In the genomic region with DNA sequence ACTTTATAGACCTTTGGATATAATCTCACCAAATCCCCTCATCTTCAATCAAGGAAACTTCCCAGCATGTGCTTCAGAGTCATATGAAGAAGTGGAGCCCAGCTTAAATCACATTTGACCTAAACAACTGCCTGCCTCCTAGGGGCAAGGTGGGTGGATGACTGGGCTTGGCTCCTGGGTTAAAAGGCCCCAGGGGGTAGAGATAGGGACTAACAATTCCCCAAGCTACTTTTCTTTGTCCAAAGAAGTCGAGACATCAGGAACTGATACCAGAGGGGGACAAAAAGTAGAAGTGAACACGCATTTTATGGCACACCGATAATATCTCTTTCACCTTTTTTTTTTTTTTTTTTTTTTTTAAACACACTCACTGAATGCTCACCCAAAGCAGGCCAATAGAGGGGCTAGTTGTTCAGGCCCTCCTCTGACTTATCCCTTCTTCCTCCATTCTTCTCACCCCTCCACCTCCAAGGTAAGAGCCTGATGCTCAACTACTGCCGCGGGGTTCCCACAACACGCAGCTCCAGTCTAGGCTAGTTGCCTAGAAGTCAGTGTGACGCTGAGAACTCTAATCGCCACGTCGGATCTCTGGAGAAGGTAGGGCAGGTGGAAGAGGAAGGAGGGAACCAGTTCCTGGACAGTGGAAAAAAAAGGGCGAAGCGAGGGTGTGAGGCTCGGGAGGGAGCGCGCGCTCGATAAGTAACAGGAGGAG, we compare ENCODE assay signal across 8 mouse cellular contexts. TPM values are rescaled to one million over a fixed set of nuclear protein-coding genes. Genes with fewer than 3 reads are reported as not detected.
DNase-seq lines count a peak whose midpoint lies in the region; ATAC-seq lines count a peak whose summit lies in the region.

No protein-coding gene starts in this region.

- H3K27ac ChIP-seq in brown adipose tissue, adult 24 weeks (replicated peaks; ENCODE audit: low read depth, low read length), result peak overlapping the region; percentile 99
- peak overlapping the region; percentile 17 for H3K27ac ChIP-seq in forebrain, embryonic 16.5 days (ENCODE audit: low read length)

- peak; percentile 63 for DNase-seq in kidney, adult 9 months
- peak; percentile 69 for DNase-seq in splenic B cell, adult 2 months (ENCODE audit: low read depth, low spot score)
- DNase-seq in left cerebral cortex, postnatal 14 days (ENCODE audit: low spot score in 2 of 2), result no peak

- peak overlapping the region; percentile 90 for H3K4me3 ChIP-seq in erythroblast, embryonic 14.5 days (replicated peaks)
- H3K4me3 ChIP-seq in brown adipose tissue, adult 24 weeks (ENCODE audit: insufficient read depth, low read depth, low read length), result peak overlapping the region; percentile 82
- peak overlapping the region; percentile 70 for H3K4me3 ChIP-seq in forebrain, embryonic 16.5 days (replicated peaks; ENCODE audit: low read length)

- intact Hi-C loops in left cerebral cortex, postnatal 14 days (cut with DNase I), result loop anchor here (2.0 to 10.0 kb wide), 2 partner anchors 89 to 265 kb away; no protein-coding TSS in a partner anchor

- H3K36me3 ChIP-seq in erythroblast, embryonic 14.5 days (ENCODE audit: control insufficient read depth), result peaks cover 2% of the 10 kb centered on the region
- no peaks in the 10 kb centered on the region for H3K36me3 ChIP-seq in forebrain, embryonic 16.5 days (ENCODE audit: control insufficient read depth, insufficient read depth)
- no peaks in the 10 kb centered on the region for H3K36me3 ChIP-seq in splenic B cell, adult 2 months (ENCODE audit: control insufficient read depth, insufficient read depth, low read length, poor library complexity, severe bottlenecking)

- H3K27me3 ChIP-seq in erythroblast, embryonic 14.5 days (ENCODE audit: control insufficient read depth), result no peaks in the 10 kb centered on the region
- no peaks in the 10 kb centered on the region for H3K27me3 ChIP-seq in forebrain, embryonic 16.5 days (replicated peaks; ENCODE audit: control insufficient read depth, insufficient read depth, low read length)
- H3K27me3 ChIP-seq in splenic B cell, adult 2 months (ENCODE audit: control insufficient read depth, insufficient read depth, low read length, poor library complexity, severe bottlenecking), result no peaks in the 10 kb centered on the region

- 2% methylated on average over 17 of the region's 17 CpGs for WGBS in forebrain, embryonic 16.5 days

- H3K4me2 ChIP-seq in forebrain, embryonic 16.5 days (ENCODE audit: low read length), result peak overlapping the region; percentile 77

- H3K4me1 ChIP-seq in erythroblast, embryonic 14.5 days (ENCODE audit: control insufficient read depth), result peaks cover 51% of the 10 kb centered on the region
- H3K4me1 ChIP-seq in brown adipose tissue, adult 24 weeks (ENCODE audit: control insufficient read depth, insufficient read depth, insufficient read length, low read length), result peaks cover 14% of the 10 kb centered on the region; the same call in 1 of the 2 replicates
- H3K4me1 ChIP-seq in forebrain, embryonic 16.5 days (replicated peaks; ENCODE audit: control insufficient read depth, insufficient read depth, low read length), result peaks cover 30% of the 10 kb centered on the region

- no peak for ATAC-seq in erythroblast, adult 5-6 weeks (replicated peaks; ENCODE audit: low FRiP score, poor library complexity, severe bottlenecking)
- no peak for ATAC-seq in forebrain, embryonic 16.5 days
- peak; percentile 25 for ATAC-seq in megakaryocyte, adult 5-6 weeks (ENCODE audit: poor library complexity, severe bottlenecking)

- H3K9me3 ChIP-seq in erythroblast, embryonic 14.5 days (ENCODE audit: control insufficient read depth, low read length), result no peaks in the 10 kb centered on the region
- no peaks in the 10 kb centered on the region for H3K9me3 ChIP-seq in forebrain, embryonic 16.5 days (ENCODE audit: control insufficient read depth, low read length)

- peak overlapping the region; percentile 51 for H3K9ac ChIP-seq in forebrain, embryonic 16.5 days (replicated peaks; ENCODE audit: low read depth, low read length)

RNA-seq across cellular contexts. Expression of a gene that starts 0.6 kb away (rescaled TPM):
- 0.72 and 1.1 TPM in 2 replicates for polyA plus RNA-seq in erythroblast, embryonic 14.5 days (2012)
- 44.1 and 48.8 TPM in 2 replicates for total RNA-seq in erythroblast, adult 5-6 weeks (2015; ENCODE audit: low replicate concordance)
- total RNA-seq in erythroblast, adult 5-6 weeks (2017; ENCODE audit: low replicate concordance), result 49.8 and 58.1 TPM in 2 replicates
- polyA plus RNA-seq in brown adipose tissue, adult 24 weeks (2012; ENCODE audit: insufficient read depth, insufficient read length, missing spikeins), result 82.0 and 118 TPM in 2 replicates
- polyA plus RNA-seq in forebrain, embryonic 16.5 days (2015; fragmentation: Nextera tagmentation; extraction: Ambion mirVana), result 388 and 450 TPM in 2 replicates
- total RNA-seq in megakaryocyte, adult 5-6 weeks (2015), result 108 and 109 TPM in 2 replicates
- 133 and 136 TPM in 2 replicates for total RNA-seq in megakaryocyte, adult 5-6 weeks (2017)
- 100 to 1,000 TPM; 125 to 135 TPM for total RNA-seq in left cerebral cortex, postnatal 14 days (2021)

Comparison
In these comparisons a context has a peak if more than half of its experiments do, and no peak if none do; other contexts are left out.
1. DNase-seq: peak in kidney, adult 9 months (single experiment) and splenic B cell, adult 2 months (single experiment); none in left cerebral cortex, postnatal 14 days (0 of 2).
2. Peak in every context shown above with its lines, with median percentiles within 50 percentile points of each other: H3K4me3 ChIP-seq.